Mouse (Mus musculus): Measurements from ENCODE around the gene Cpz. TPM values are rescaled to one million over a fixed set of nuclear protein-coding genes. Genes with fewer than 3 reads are reported as not detected.

The Cpz gene
- polyA plus RNA-seq, 1 experiment, result 0.77 TPM

- H3K36me3 ChIP-seq (ENCODE audit: control insufficient read depth, insufficient read depth), result peaks cover 4% of the 10 kb centered on the region
- H3K79me2 ChIP-seq (ENCODE audit: control insufficient read depth, insufficient read depth), result no peaks in the 10 kb centered on the region
- no peak overlapping the region for H3K4me3 ChIP-seq (ENCODE audit: insufficient read depth, poor library complexity, severe bottlenecking)
- no peaks in the 10 kb centered on the region for H3K27me3 ChIP-seq (ENCODE audit: control insufficient read depth, insufficient read depth, insufficient read length)
- TF ChIP-seq CEBPB (IDR thresholded peaks at IDR 0.05; ENCODE audit: low read depth), result no peak
- no peak for TF ChIP-seq MYOD1 (IDR thresholded peaks at IDR 0.05; ENCODE audit: control insufficient read depth, insufficient read length, low read depth)
- TF ChIP-seq CTCF (IDR thresholded peaks at IDR 0.05; ENCODE audit: control insufficient read depth, insufficient read depth, insufficient read length), result no peak
- no peak for TF ChIP-seq USF1 (IDR thresholded peaks at IDR 0.05; ENCODE audit: low read depth)
- no peak for TF ChIP-seq MAX (IDR thresholded peaks at IDR 0.05)
- no peak for TF ChIP-seq FOSL1 (IDR thresholded peaks at IDR 0.05; ENCODE audit: insufficient read depth, low read length, poor library complexity, severe bottlenecking)
- no peak for TF ChIP-seq MYOG (IDR thresholded peaks at IDR 0.05; ENCODE audit: control insufficient read depth, extremely low read depth, insufficient read length)
- no peaks in the 10 kb centered on the region for H3K79me3 ChIP-seq (ENCODE audit: low read depth)
- H3ac ChIP-seq (ENCODE audit: control insufficient read depth, insufficient read length, low read depth), result no peak overlapping the region
Observed at GRCm38 (mm10) chr5:35551855-35552837, 26.6 kb upstream of the Cpz start.

DNA sequence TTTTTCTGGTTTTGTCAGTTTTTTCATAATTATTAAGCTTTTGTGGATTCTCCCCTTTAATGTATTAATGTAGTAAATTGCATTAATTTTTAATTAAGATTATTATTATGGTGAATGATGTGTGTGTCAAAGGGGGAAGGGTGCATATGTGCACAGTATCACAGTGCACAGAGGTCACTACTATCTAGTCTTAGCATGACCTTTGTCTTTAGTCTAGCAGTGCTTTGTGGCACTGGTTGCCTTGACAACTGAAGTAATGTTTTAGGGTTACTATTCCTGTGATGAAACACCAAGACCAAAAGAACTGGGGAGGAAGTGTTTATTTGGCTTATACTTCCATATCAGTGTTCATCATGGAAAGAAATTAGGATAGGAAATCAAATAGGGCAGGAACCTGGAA, 20.6 kb upstream of the Cpz start:
- H3K27me3 ChIP-seq (ENCODE audit: control insufficient read depth, insufficient read depth, insufficient read length), result peaks cover 22% of the 10 kb centered on the region
- no peak for TF ChIP-seq MAX (IDR thresholded peaks at IDR 0.05)
- TF ChIP-seq FOSL1 (IDR thresholded peaks at IDR 0.05; ENCODE audit: insufficient read depth, low read length, poor library complexity, severe bottlenecking), result no peak
- no peak for TF ChIP-seq MYOD1 (IDR thresholded peaks at IDR 0.05; ENCODE audit: control insufficient read depth, insufficient read length, low read depth)
- no peak for TF ChIP-seq MYOG (IDR thresholded peaks at IDR 0.05; ENCODE audit: control insufficient read depth, extremely low read depth, insufficient read length)
- TF ChIP-seq CEBPB (IDR thresholded peaks at IDR 0.05; ENCODE audit: low read depth), result no peak
- TF ChIP-seq USF1 (IDR thresholded peaks at IDR 0.05; ENCODE audit: low read depth), result no peak
- no peak for TF ChIP-seq CTCF (IDR thresholded peaks at IDR 0.05; ENCODE audit: control insufficient read depth, insufficient read depth, insufficient read length)
- no peaks in the 10 kb centered on the region for H3K36me3 ChIP-seq (ENCODE audit: control insufficient read depth, insufficient read depth)
- H3K79me2 ChIP-seq (ENCODE audit: control insufficient read depth, insufficient read depth), result no peaks in the 10 kb centered on the region
- no peak overlapping the region for H3ac ChIP-seq (ENCODE audit: control insufficient read depth, insufficient read length, low read depth)
- no peak overlapping the region for H3K4me3 ChIP-seq (ENCODE audit: insufficient read depth, poor library complexity, severe bottlenecking)
- no peaks in the 10 kb centered on the region for H3K79me3 ChIP-seq (ENCODE audit: low read depth)

GRCm38 (mm10) chr5:35541059-35541790, 15.7 kb upstream of the Cpz start:
- H3K79me2 ChIP-seq (ENCODE audit: control insufficient read depth, insufficient read depth), result no peaks in the 10 kb centered on the region

GRCm38 (mm10) chr5:35540555-35540954, 15.1 kb upstream of the Cpz start:
- Histone ChIP-seq H3ac (ENCODE audit: control insufficient read depth, insufficient read length, low read depth) (no peak overlapping the region), H3K27me3 (ENCODE audit: control insufficient read depth, insufficient read depth, insufficient read length) (peaks cover 50% of the 10 kb centered on the region), H3K79me3 (ENCODE audit: low read depth) (no peaks in the 10 kb centered on the region), H3K36me3 (ENCODE audit: control insufficient read depth, insufficient read depth) (no peaks in the 10 kb centered on the region), H3K79me2 (ENCODE audit: control insufficient read depth, insufficient read depth) (no peaks in the 10 kb centered on the region), H3K4me3 (ENCODE audit: insufficient read depth, poor library complexity, severe bottlenecking) (no peak overlapping the region)
- TF ChIP-seq CEBPB (IDR thresholded peaks at IDR 0.05; ENCODE audit: low read depth) (no peak), MYOG (IDR thresholded peaks at IDR 0.05; ENCODE audit: control insufficient read depth, extremely low read depth, insufficient read length) (no peak), MAX (IDR thresholded peaks at IDR 0.05) (no peak), CTCF (IDR thresholded peaks at IDR 0.05; ENCODE audit: control insufficient read depth, insufficient read depth, insufficient read length) (no peak), FOSL1 (IDR thresholded peaks at IDR 0.05; ENCODE audit: insufficient read depth, low read length, poor library complexity, severe bottlenecking) (no peak), MYOD1 (IDR thresholded peaks at IDR 0.05; ENCODE audit: control insufficient read depth, insufficient read length, low read depth) (no peak), USF1 (IDR thresholded peaks at IDR 0.05; ENCODE audit: low read depth) (no peak)

More at GRCm38 (mm10) chr5:35541059-35541790, 15.7 kb upstream of the Cpz start:
- peaks cover 43% of the 10 kb centered on the region for H3K27me3 ChIP-seq (ENCODE audit: control insufficient read depth, insufficient read depth, insufficient read length)
- TF ChIP-seq CTCF (IDR thresholded peaks at IDR 0.05; ENCODE audit: control insufficient read depth, insufficient read depth, insufficient read length), result no peak
- H3K79me3 ChIP-seq (ENCODE audit: low read depth), result no peaks in the 10 kb centered on the region
- H3K36me3 ChIP-seq (ENCODE audit: control insufficient read depth, insufficient read depth), result no peaks in the 10 kb centered on the region
- no peak overlapping the region for H3K4me3 ChIP-seq (ENCODE audit: insufficient read depth, poor library complexity, severe bottlenecking)
- no peak overlapping the region for H3ac ChIP-seq (ENCODE audit: control insufficient read depth, insufficient read length, low read depth)

DNA sequence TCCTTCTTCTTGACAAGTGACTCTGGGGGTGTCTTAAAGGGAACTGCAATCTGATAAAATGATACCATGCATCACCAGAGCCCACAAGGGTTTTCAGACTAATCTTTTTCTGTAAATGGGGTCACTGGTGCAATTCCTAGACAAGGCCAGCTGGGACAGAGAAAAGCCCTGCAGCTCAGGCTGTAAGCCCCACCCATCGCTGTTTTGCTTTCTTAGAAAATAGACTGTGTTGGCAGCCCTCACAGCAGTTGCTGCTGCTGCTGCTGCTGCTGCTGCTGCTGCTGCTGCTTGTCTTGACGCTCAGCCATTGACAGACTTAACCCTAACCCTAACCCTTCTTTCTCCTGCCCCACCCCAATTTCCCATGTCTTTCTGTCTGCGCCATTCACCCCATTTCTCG, 14.1 kb upstream of the Cpz start:
- no peak for TF ChIP-seq MYOD1 (IDR thresholded peaks at IDR 0.05; ENCODE audit: control insufficient read depth, insufficient read length, low read depth)
- TF ChIP-seq CEBPB (IDR thresholded peaks at IDR 0.05; ENCODE audit: low read depth), result no peak
- TF ChIP-seq MAX (IDR thresholded peaks at IDR 0.05), result no peak
- TF ChIP-seq MYOG (IDR thresholded peaks at IDR 0.05; ENCODE audit: control insufficient read depth, extremely low read depth, insufficient read length), result no peak
- no peak for TF ChIP-seq USF1 (IDR thresholded peaks at IDR 0.05; ENCODE audit: low read depth)
- TF ChIP-seq CTCF (IDR thresholded peaks at IDR 0.05; ENCODE audit: control insufficient read depth, insufficient read depth, insufficient read length), result no peak
- no peak for TF ChIP-seq FOSL1 (IDR thresholded peaks at IDR 0.05; ENCODE audit: insufficient read depth, low read length, poor library complexity, severe bottlenecking)
- no peak overlapping the region for H3K4me3 ChIP-seq (ENCODE audit: insufficient read depth, poor library complexity, severe bottlenecking)
- peaks cover 49% of the 10 kb centered on the region for H3K27me3 ChIP-seq (ENCODE audit: control insufficient read depth, insufficient read depth, insufficient read length)
- no peaks in the 10 kb centered on the region for H3K79me3 ChIP-seq (ENCODE audit: low read depth)
- H3ac ChIP-seq (ENCODE audit: control insufficient read depth, insufficient read length, low read depth), result no peak overlapping the region
- H3K79me2 ChIP-seq (ENCODE audit: control insufficient read depth, insufficient read depth), result no peaks in the 10 kb centered on the region
- H3K36me3 ChIP-seq (ENCODE audit: control insufficient read depth, insufficient read depth), result no peaks in the 10 kb centered on the region
